Mouse (Mus musculus): Measurements from ENCODE around the gene Lrp5. TPM values are rescaled to one million over a fixed set of nuclear protein-coding genes. Genes with fewer than 3 reads are reported as not detected.
A peak's percentile ranks its signal among the peaks of the same experiment; 100 is the strongest.

Gene Lrp5
- total and polyA plus RNA-seq, 2 experiments from 2014 or later: 0.56 to 11.1 TPM

GRCm38 (mm10) chr19:3708078-3709012 is 22.0 kb upstream of the Lrp5 start, which contains the start of gene 1810055G02Rik:
Gene 1810055G02Rik, plus strand, starts transcription at chr19:3708293.
- peak; percentile 98 for DNase-seq
- H3K9me3 ChIP-seq (ENCODE audit: low read length): no peaks in the 10 kb centered on the region
- TF ChIP-seq CTCF (IDR thresholded peaks at IDR 0.05; ENCODE audit: low read depth): peak; percentile 34
- H3K27me3 ChIP-seq (ENCODE audit: insufficient read depth, low read length): no peaks in the 10 kb centered on the region
- H3K4me3 ChIP-seq (ENCODE audit: low read depth, low read length): peak within 1 kb of the TSS; percentile 88
- peak; percentile 98 for ATAC-seq
- H3K4me1 ChIP-seq (ENCODE audit: insufficient read depth): peaks cover 14% of the 10 kb centered on the region; the same call in 1 of the 2 replicates
- no peaks in the 10 kb centered on the region for H3K36me3 ChIP-seq (ENCODE audit: insufficient read depth)
- peak within 1 kb of the TSS; percentile 80 for H3K4me2 ChIP-seq (ENCODE audit: low read depth)
- H3K27ac ChIP-seq (ENCODE audit: low read depth, low read length): peak within 1 kb of the TSS; percentile 90
- peak within 1 kb of the TSS; percentile 94 for H3K9ac ChIP-seq
- under 1% methylated on average over 61 of the region's 61 CpGs for WGBS

- Histone ChIP-seq H3K4me3 (ENCODE audit: low read depth, low read length) (peak overlapping the region; percentile 88), H3K27ac (ENCODE audit: low read depth, low read length) (peak overlapping the region; percentile 90), H3K27me3 (ENCODE audit: insufficient read depth, low read length) (no peaks in the 10 kb centered on the region), H3K9ac (peak overlapping the region; percentile 94), H3K4me2 (ENCODE audit: low read depth) (peak overlapping the region; percentile 80), H3K4me1 (ENCODE audit: insufficient read depth) (peaks cover 14% of the 10 kb centered on the region; the same call in 1 of the 2 replicates), H3K9me3 (ENCODE audit: low read length) (no peaks in the 10 kb centered on the region), H3K36me3 (ENCODE audit: insufficient read depth) (no peaks in the 10 kb centered on the region)
- 28% methylated on average over 10 of the region's 10 CpGs for WGBS
- no peak for TF ChIP-seq CTCF (IDR thresholded peaks at IDR 0.05; ENCODE audit: low read depth)
- ATAC-seq: peak; percentile 2
- DNase-seq: no peak
These were observed 21.2 kb upstream of the Lrp5 start for GRCm38 (mm10) chr19:3707553-3707952.

- no peaks in the 10 kb centered on the region for H3K9me3 ChIP-seq (ENCODE audit: low read length)
- no peak for TF ChIP-seq CTCF (IDR thresholded peaks at IDR 0.05; ENCODE audit: low read depth)
- no peak overlapping the region for H3K4me3 ChIP-seq (ENCODE audit: low read depth, low read length)
- no peak overlapping the region for H3K27ac ChIP-seq (ENCODE audit: low read depth, low read length)
- peaks cover 14% of the 10 kb centered on the region; the same call in 1 of the 2 replicates for H3K4me1 ChIP-seq (ENCODE audit: insufficient read depth)
- ATAC-seq: no peak
- H3K27me3 ChIP-seq (ENCODE audit: insufficient read depth, low read length): no peaks in the 10 kb centered on the region
- no peak for DNase-seq
- no peak overlapping the region for H3K9ac ChIP-seq
- no peak overlapping the region for H3K4me2 ChIP-seq (ENCODE audit: low read depth)
- no peaks in the 10 kb centered on the region for H3K36me3 ChIP-seq (ENCODE audit: insufficient read depth)
- WGBS: 48% methylated on average over 1 of the region's 1 CpGs
These were observed 19.9 kb upstream of the Lrp5 start for GRCm38 (mm10) chr19:3706258-3706657.

- no peak for DNase-seq
- Histone ChIP-seq H3K4me1 (ENCODE audit: insufficient read depth) (no peaks in the 10 kb centered on the region), H3K36me3 (ENCODE audit: insufficient read depth) (no peaks in the 10 kb centered on the region), H3K9me3 (ENCODE audit: low read length) (no peaks in the 10 kb centered on the region), H3K27ac (ENCODE audit: low read depth, low read length) (no peak overlapping the region), H3K9ac (no peak overlapping the region), H3K4me2 (ENCODE audit: low read depth) (no peak overlapping the region), H3K4me3 (ENCODE audit: low read depth, low read length) (no peak overlapping the region), H3K27me3 (ENCODE audit: insufficient read depth, low read length) (no peaks in the 10 kb centered on the region)
- WGBS: 78% methylated on average over 4 of the region's 4 CpGs
- no peak for TF ChIP-seq CTCF (IDR thresholded peaks at IDR 0.05; ENCODE audit: low read depth)
- ATAC-seq: no peak
These were observed 16.1 kb upstream of the Lrp5 start for GRCm38 (mm10) chr19:3702460-3702859.

GRCm38 (mm10) chr19:3699508-3700438 is 13.4 kb upstream of the Lrp5 start:
- WGBS: 37% methylated on average over 6 of the region's 6 CpGs
- DNase-seq (peak; percentile 78), ATAC-seq (peak; percentile 69)
- no peak overlapping the region for H3K9ac ChIP-seq
- H3K4me2 ChIP-seq (ENCODE audit: low read depth): no peak overlapping the region
- H3K9me3 ChIP-seq (ENCODE audit: low read length): no peaks in the 10 kb centered on the region
- no peaks in the 10 kb centered on the region for H3K36me3 ChIP-seq (ENCODE audit: insufficient read depth)
- H3K27ac ChIP-seq (ENCODE audit: low read depth, low read length): no peak overlapping the region
- peak; percentile 70 for TF ChIP-seq CTCF (IDR thresholded peaks at IDR 0.05; ENCODE audit: low read depth)
- H3K27me3 ChIP-seq (ENCODE audit: insufficient read depth, low read length): no peaks in the 10 kb centered on the region
- H3K4me3 ChIP-seq (ENCODE audit: low read depth, low read length): no peak overlapping the region
- H3K4me1 ChIP-seq (ENCODE audit: insufficient read depth): no peaks in the 10 kb centered on the region

GRCm38 (mm10) chr19:3698035-3698434 is 11.7 kb upstream of the Lrp5 start:
- WGBS: 85% methylated on average over 7 of the region's 7 CpGs
- H3K4me2 ChIP-seq (ENCODE audit: low read depth): no peak overlapping the region
- no peaks in the 10 kb centered on the region for H3K4me1 ChIP-seq (ENCODE audit: insufficient read depth)
- DNase-seq: no peak
- H3K9me3 ChIP-seq (ENCODE audit: low read length): no peaks in the 10 kb centered on the region
- no peak overlapping the region for H3K27ac ChIP-seq (ENCODE audit: low read depth, low read length)
- H3K27me3 ChIP-seq (ENCODE audit: insufficient read depth, low read length): no peaks in the 10 kb centered on the region
- TF ChIP-seq CTCF (IDR thresholded peaks at IDR 0.05; ENCODE audit: low read depth): no peak
- ATAC-seq: no peak
- no peak overlapping the region for H3K9ac ChIP-seq
- H3K36me3 ChIP-seq (ENCODE audit: insufficient read depth): no peaks in the 10 kb centered on the region
- no peak overlapping the region for H3K4me3 ChIP-seq (ENCODE audit: low read depth, low read length)

Data from forebrain, postnatal 0 days (tissue).